8 mouse cellular contexts compared by ENCODE assay signal in genomic region chr7:144689136-144689535, GRCm38 (mm10).
DNase-seq lines count a peak whose midpoint lies in the region; ATAC-seq and TF ChIP-seq lines count a peak whose summit lies in the region.

No protein-coding gene starts in this region.

- no peaks in the 10 kb centered on the region for H3K27me3 ChIP-seq in hindbrain, embryonic 16.5 days (replicated peaks; ENCODE audit: control insufficient read depth, insufficient read depth, low read length)

- H3K4me3 ChIP-seq in gastrocnemius, adult 2 months = no peak overlapping the region
- H3K4me3 ChIP-seq in hindbrain, embryonic 16.5 days (ENCODE audit: low read length) = no peak overlapping the region

- TF ChIP-seq CTCF in gastrocnemius, adult 2 months (IDR thresholded peaks at IDR 0.05) = no peak

- H3K9ac ChIP-seq in hindbrain, embryonic 16.5 days (ENCODE audit: low read depth, low read length) = no peak overlapping the region

- ATAC-seq in hindbrain, embryonic 16.5 days = no peak

- H3K9me3 ChIP-seq in hindbrain, embryonic 16.5 days (ENCODE audit: control insufficient read depth, low read length) = no peaks in the 10 kb centered on the region

- no peak overlapping the region for H3K4me2 ChIP-seq in hindbrain, embryonic 16.5 days (ENCODE audit: low read length)

- no peaks in the 10 kb centered on the region for H3K4me1 ChIP-seq in hindbrain, embryonic 16.5 days (ENCODE audit: control insufficient read depth, insufficient read depth, low read depth, low read length)

- WGBS in hindbrain, embryonic 16.5 days = 50% methylated on average over 7 of the region's 7 CpGs

- no peaks in the 10 kb centered on the region for H3K36me3 ChIP-seq in hindbrain, embryonic 16.5 days (ENCODE audit: control insufficient read depth, insufficient read depth, low read length)

- no peak for DNase-seq in gastrocnemius, adult 2 months
- DNase-seq in gastrocnemius, adult 8-10 months (ENCODE audit: low spot score in 2 of 2) = no peak
- DNase-seq in ovary, adult 18-20 months (ENCODE audit: low spot score) = peak; percentile 52
- DNase-seq in ovary, postnatal 36 days (ENCODE audit: low spot score) = no peak
- DNase-seq in kidney, postnatal 10 days = peak; percentile 67
- peak; percentile 66 for DNase-seq in yolk sac, embryonic 10.5 days (ENCODE audit: low spot score)
- DNase-seq in right cerebral cortex, postnatal 14 days = no peak

- intact Hi-C loops in gastrocnemius, adult 2 months (cut with DNase I) = no loop called here

- peak overlapping the region; percentile 12; the same call in 1 of the 2 replicates for H3K27ac ChIP-seq in gastrocnemius, adult 2 months
- H3K27ac ChIP-seq in hindbrain, embryonic 16.5 days (ENCODE audit: low read depth, low read length) = no peak overlapping the region

Comparison
In these comparisons a context has a peak if more than half of its experiments do, and no peak if none do; other contexts are left out.
1. DNase-seq: peak in ovary, adult 18-20 months (single experiment), kidney, postnatal 10 days (single experiment) and yolk sac, embryonic 10.5 days (single experiment); none in gastrocnemius, adult 2 months (single experiment), gastrocnemius, adult 8-10 months (0 of 2), ovary, postnatal 36 days (single experiment) and right cerebral cortex, postnatal 14 days (single experiment).